Mouse (Mus musculus) spleen, adult 2 months (tissue): ENCODE results near the gene Prkca.

Experiments
- CTCF ChIP-seq: fragments of 200-500 bp; IDR thresholded peaks from 2 replicates; pipeline ENCODE4 v1.5.1; 2011; ENCODE audit warnings: mild to moderate bottlenecking, inconsistent platforms; ENCODE audit not compliant: insufficient read depth, insufficient read length, insufficient replicate concordance; ENCODE audit errors: extremely low read depth
- POLR2A ChIP-seq: fragments of 200-500 bp; IDR thresholded peaks from 2 replicates; pipeline ENCODE4 v1.6.1; 2011; ENCODE audit warnings: low read depth, low read length, inconsistent platforms

DNA sequence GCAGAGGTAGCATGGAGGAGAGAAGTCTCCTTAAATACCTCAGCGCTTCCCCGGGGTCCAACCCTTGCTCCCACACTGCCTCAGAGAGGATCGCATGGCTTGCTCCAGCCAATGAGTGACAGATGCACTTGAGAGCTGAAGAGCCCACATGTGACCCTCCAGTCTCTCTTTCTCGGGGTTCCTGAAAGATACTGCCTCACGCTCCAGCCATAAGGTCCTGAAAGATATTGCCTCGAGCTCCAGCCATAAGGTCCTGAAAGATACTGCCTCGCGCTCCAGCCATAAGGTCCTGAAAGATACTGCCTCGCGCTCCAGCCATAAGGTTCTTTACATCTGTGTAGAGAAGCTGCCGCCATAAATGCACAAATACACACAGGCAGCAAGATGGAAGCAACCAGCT lies 24.6 kb downstream of the Prkca start:
- TF ChIP-seq CTCF (no peak), POLR2A (no peak)
